Mouse (Mus musculus) intestine, embryonic 16.5 days (tissue): ENCODE results near the gene Ntm. TPM values are rescaled to one million over a fixed set of nuclear protein-coding genes. Genes with fewer than 3 reads are reported as not detected.
A peak's percentile ranks its signal among the peaks of the same experiment; 100 is the strongest.

Experiments
- ATAC-seq: fragments of 200-750 bp; cut with Nextera tagmentation; 2 replicates; pipeline ENCODE4 v1.8.0; 2017; ENCODE audit warnings: moderate TSS enrichment, moderate library complexity
- H3K27ac ChIP-seq: fragments of 300-500 bp; sonication (generic); 2 replicates; pipeline ENCODE4 v1.5.1; 2014; ENCODE audit warnings: mild to moderate bottlenecking, low read length
- H3K27me3 ChIP-seq: fragments of 300-500 bp; sonication (generic); replicated peaks from 2 replicates; pipeline ENCODE4 v1.6.1; 2014; ENCODE audit warnings: low read length, control low read depth, mixed read lengths; ENCODE audit not compliant: control insufficient read depth, insufficient read depth
- H3K36me3 ChIP-seq: fragments of 300-500 bp; sonication (generic); 2 replicates; pipeline ENCODE4 v1.6.1; 2014; ENCODE audit warnings: low read length, control low read depth; ENCODE audit not compliant: control insufficient read depth, insufficient read depth
- H3K4me1 ChIP-seq: fragments of 300-500 bp; sonication (generic); 2 replicates; pipeline ENCODE4 v1.6.1; 2014; ENCODE audit warnings: low read length, control low read depth, mixed read lengths; ENCODE audit not compliant: control insufficient read depth, insufficient read depth
- H3K4me2 ChIP-seq: fragments of 300-500 bp; sonication (generic); 2 replicates; pipeline ENCODE4 v1.6.1; 2014; ENCODE audit warnings: low read depth, low read length, control low read depth
- H3K4me3 ChIP-seq: fragments of 300-500 bp; sonication (generic); 2 replicates; pipeline ENCODE4 v1.5.1; 2014; ENCODE audit warnings: mild to moderate bottlenecking, low read length
- H3K9ac ChIP-seq: fragments of 300-500 bp; sonication (generic); 2 replicates; pipeline ENCODE4 v1.6.1; 2014; ENCODE audit warnings: low read depth, low read length
- H3K9me3 ChIP-seq: fragments of 300-500 bp; sonication (generic); 2 replicates; pipeline ENCODE4 v1.6.1; 2016; ENCODE audit warnings: low read length, control low read depth; ENCODE audit not compliant: control insufficient read depth
- WGBS: fragments of 180-500 bp; shearing (Covaris S2); extraction: QIAGEN DNeasy Blood & Tissue Kit; methylation state at CpG from one replicate; pipeline ENCODE4 v1.1.7; 2014; 5-methylcytosine and 5-hydroxymethylcytosine counted together
- polyA plus RNA-seq: library from polyadenylated mRNA; unstranded; fragments of >200 nt; fragmentation: Nextera tagmentation; extraction: Ambion mirVana; gene quantifications from 2 replicates; pipeline ENCODE4 v1.2.1, GENCODE M21; 2015

Ntm gene
- polyA plus RNA-seq, 1 experiment from 2014 or later = 5.5 TPM

DNA sequence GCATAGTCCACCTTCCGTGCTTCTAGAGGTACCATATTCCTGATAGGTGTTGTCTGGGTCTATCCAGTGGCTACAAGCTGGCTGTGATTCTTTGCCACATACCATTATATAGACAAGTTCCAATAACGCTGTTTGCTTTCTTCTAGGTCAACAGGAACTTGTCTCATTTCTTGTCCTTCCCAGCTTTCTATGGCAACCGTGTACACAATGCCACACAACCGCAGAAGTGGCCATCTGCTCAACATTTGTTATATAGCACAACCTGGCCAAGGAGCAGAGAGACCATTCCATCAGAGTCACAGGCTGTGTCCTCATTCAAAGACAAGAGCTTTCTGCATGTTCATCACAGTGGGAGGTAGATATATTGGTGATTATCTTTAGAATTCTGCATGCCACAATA lies 404.0 kb downstream of the Ntm start:
- ATAC-seq = no peak
- WGBS = 81% methylated on average over 4 of the region's 4 CpGs
- Histone ChIP-seq H3K9me3 (no peaks in the 10 kb centered on the region), H3K36me3 (no peaks in the 10 kb centered on the region), H3K4me1 (no peaks in the 10 kb centered on the region), H3K27me3 (no peaks in the 10 kb centered on the region), H3K27ac (no peak overlapping the region), H3K9ac (no peak overlapping the region), H3K4me3 (no peak overlapping the region), H3K4me2 (no peak overlapping the region)

- H3K4me2 ChIP-seq = no peak overlapping the region
- H3K9ac ChIP-seq = no peak overlapping the region
- no peak for ATAC-seq
- 79% methylated on average over 8 of the region's 8 CpGs for WGBS
- no peaks in the 10 kb centered on the region for H3K27me3 ChIP-seq
- no peak overlapping the region for H3K4me3 ChIP-seq
- H3K27ac ChIP-seq = no peak overlapping the region
- H3K4me1 ChIP-seq = no peaks in the 10 kb centered on the region
- H3K9me3 ChIP-seq = no peaks in the 10 kb centered on the region
- no peaks in the 10 kb centered on the region for H3K36me3 ChIP-seq
Measured at GRCm38 (mm10) chr9:29550582-29550981, 412.4 kb downstream of the Ntm start.

DNA sequence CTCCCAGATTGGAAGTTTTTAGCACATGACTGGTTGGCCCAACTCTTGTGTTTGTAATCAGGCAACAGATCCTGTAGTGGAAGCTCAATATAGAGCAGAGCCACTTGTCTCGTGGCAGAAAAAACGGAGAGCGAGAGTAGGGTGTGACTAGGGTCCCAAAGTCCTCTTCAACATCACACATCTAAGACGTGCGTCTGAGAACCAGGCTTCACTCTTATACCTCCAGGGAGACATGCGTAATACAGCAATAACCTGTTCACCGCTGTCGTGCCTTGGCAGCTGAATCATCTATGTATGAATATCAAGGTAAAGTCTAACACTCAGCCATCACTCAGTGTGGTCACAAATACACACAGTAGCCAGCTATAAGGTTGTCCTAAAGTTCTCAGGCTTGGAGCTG lies 412.8 kb downstream of the Ntm start:
- no peak for ATAC-seq
- 90% methylated on average over 8 of the region's 8 CpGs for WGBS
- H3K9ac ChIP-seq = no peak overlapping the region
- H3K27ac ChIP-seq = no peak overlapping the region
- no peaks in the 10 kb centered on the region for H3K36me3 ChIP-seq
- no peaks in the 10 kb centered on the region for H3K27me3 ChIP-seq
- H3K9me3 ChIP-seq = no peaks in the 10 kb centered on the region
- no peaks in the 10 kb centered on the region for H3K4me1 ChIP-seq
- H3K4me3 ChIP-seq = no peak overlapping the region
- H3K4me2 ChIP-seq = no peak overlapping the region

DNA sequence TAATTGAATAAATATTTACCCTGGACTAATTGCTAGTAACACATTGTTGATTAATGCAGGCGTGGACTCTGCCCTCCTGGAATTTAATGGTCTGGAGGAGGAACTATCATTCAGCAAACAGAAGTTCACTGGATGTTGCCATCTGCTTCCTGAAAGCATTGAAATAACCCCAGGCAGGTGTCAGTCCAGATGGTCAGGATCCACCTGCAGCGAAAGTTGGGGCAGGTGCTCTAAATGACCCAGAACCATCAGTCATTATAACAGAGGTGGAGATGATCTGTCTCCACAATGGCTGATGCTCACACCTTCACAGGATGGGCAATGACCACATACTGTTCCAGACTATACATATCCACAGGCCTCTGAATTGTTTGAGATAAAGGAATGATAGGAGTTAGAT lies 426.5 kb downstream of the Ntm start:
- no peaks in the 10 kb centered on the region for H3K9me3 ChIP-seq
- no peak overlapping the region for H3K9ac ChIP-seq
- H3K36me3 ChIP-seq = no peaks in the 10 kb centered on the region
- H3K27me3 ChIP-seq = no peaks in the 10 kb centered on the region
- no peak overlapping the region for H3K4me3 ChIP-seq
- no peaks in the 10 kb centered on the region for H3K4me1 ChIP-seq
- no peak overlapping the region for H3K4me2 ChIP-seq
- 0 out of 2 replicates have a peak, but pooled peaks have one; percentile 38 for ATAC-seq
- WGBS = 73% methylated on average over 2 of the region's 2 CpGs
- no peak overlapping the region for H3K27ac ChIP-seq

GRCm38 (mm10) chr9:29534773-29535172 lies 428.2 kb downstream of the Ntm start:
- H3K9ac ChIP-seq = no peak overlapping the region
- H3K27me3 ChIP-seq = no peaks in the 10 kb centered on the region
- no peaks in the 10 kb centered on the region for H3K4me1 ChIP-seq
- no peak overlapping the region for H3K27ac ChIP-seq
- no peak for ATAC-seq
- no peak overlapping the region for H3K4me3 ChIP-seq
- H3K4me2 ChIP-seq = no peak overlapping the region
- WGBS = 85% methylated on average over 6 of the region's 6 CpGs
- no peaks in the 10 kb centered on the region for H3K9me3 ChIP-seq
- no peaks in the 10 kb centered on the region for H3K36me3 ChIP-seq

DNA sequence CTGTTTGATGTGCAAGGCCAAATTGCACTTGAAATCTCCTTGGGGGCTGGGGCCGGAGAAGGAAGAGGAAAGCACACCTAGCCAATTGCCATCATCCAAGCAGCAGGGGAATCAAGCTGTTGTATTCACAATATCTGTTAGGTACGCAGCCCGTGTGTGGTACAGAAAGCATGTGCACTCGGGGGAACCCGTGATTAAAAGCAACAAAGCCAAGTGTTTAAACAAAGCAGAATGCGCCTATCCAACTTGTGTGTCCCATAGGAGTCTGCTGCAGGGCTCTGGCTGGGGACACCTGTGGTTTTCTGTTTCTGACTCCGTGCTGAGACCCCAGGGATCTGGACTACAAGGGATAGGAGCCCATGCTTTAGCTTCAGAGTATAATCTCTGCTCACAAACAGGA lies 428.6 kb downstream of the Ntm start:
- WGBS = 63% methylated on average over 7 of the region's 7 CpGs
- Histone ChIP-seq H3K36me3 (no peaks in the 10 kb centered on the region), H3K9me3 (no peaks in the 10 kb centered on the region), H3K27me3 (no peaks in the 10 kb centered on the region), H3K9ac (no peak overlapping the region), H3K4me3 (no peak overlapping the region), H3K4me2 (no peak overlapping the region), H3K27ac (no peak overlapping the region), H3K4me1 (no peaks in the 10 kb centered on the region)
- ATAC-seq = no peak

DNA sequence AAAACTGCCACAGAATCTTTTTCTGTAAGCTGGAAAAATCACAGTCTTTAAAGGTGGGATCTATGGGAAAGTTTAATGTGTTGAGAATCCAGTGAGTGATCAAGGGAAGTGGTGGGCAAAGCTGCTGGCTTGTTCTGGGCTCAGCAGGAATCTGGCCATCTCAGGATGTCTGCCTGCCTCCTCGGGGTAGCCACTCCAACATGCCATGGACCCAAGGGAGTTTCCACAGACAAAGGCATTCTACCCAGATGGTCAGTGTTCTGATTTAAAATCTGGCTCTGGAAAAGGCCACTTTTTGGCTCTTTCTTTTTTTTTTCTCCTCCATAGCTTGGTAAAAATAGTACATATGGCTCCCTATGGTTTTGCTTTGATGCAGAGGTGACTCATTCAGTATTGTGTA lies 429.4 kb downstream of the Ntm start:
- Histone ChIP-seq H3K4me2 (no peak overlapping the region), H3K9me3 (no peaks in the 10 kb centered on the region), H3K4me1 (no peaks in the 10 kb centered on the region), H3K36me3 (no peaks in the 10 kb centered on the region), H3K27ac (no peak overlapping the region), H3K4me3 (no peak overlapping the region), H3K9ac (no peak overlapping the region), H3K27me3 (no peaks in the 10 kb centered on the region)
- ATAC-seq = no peak
- 34% methylated on average over 1 of the region's 1 CpGs for WGBS

DNA sequence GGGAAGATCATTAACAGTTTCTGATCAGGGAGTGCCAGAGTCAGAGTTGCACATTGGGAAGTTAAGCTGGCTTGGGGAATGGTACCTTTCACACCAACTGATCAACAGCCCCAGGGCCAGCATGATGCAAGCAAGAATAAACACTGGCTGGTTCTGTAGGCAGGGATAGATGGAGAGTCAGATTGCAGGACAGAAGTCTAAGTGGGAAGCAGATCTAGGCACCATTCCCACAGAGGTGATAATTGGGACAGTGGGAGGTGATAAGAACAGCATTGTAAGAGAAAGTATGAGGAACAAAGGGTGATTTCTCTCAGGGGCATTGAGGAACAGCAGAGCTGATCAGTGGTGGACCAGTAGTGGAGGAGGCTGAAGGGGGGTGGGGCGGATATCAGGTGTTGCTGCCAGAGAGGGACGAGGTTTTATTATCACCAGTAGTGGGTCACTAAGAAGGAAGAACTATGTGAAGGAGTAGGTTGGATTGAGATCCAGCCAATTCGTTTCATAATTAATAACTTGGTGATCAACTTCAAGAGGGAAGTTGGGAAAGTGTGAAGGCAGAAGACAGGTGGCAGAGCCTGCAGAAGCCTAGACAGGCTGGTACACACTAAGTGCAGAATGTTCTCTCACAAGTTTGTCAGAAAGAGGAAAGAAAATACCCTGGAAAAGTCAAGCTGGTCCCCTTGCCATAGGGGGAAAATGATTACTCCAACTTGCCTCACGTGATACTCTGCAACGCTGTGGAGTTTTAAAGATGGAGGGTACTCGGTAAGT lies 431.6 kb downstream of the Ntm start:
- 75% methylated on average over 6 of the region's 6 CpGs for WGBS
- H3K27me3 ChIP-seq = no peaks in the 10 kb centered on the region
- no peaks in the 10 kb centered on the region for H3K9me3 ChIP-seq
- no peaks in the 10 kb centered on the region for H3K36me3 ChIP-seq
- H3K4me3 ChIP-seq = no peak overlapping the region
- H3K4me2 ChIP-seq = no peak overlapping the region
- H3K27ac ChIP-seq = no peak overlapping the region
- H3K4me1 ChIP-seq = no peaks in the 10 kb centered on the region
- no peak overlapping the region for H3K9ac ChIP-seq
- no peak for ATAC-seq

- WGBS = 64% methylated on average over 1 of the region's 1 CpGs
- H3K4me2 ChIP-seq = no peak overlapping the region
- no peak overlapping the region for H3K9ac ChIP-seq
- H3K4me1 ChIP-seq = no peaks in the 10 kb centered on the region
- ATAC-seq = no peak
- no peaks in the 10 kb centered on the region for H3K27me3 ChIP-seq
- no peaks in the 10 kb centered on the region for H3K36me3 ChIP-seq
- no peak overlapping the region for H3K27ac ChIP-seq
- H3K9me3 ChIP-seq = no peaks in the 10 kb centered on the region
- no peak overlapping the region for H3K4me3 ChIP-seq
Measured at GRCm38 (mm10) chr9:29524109-29524508, 438.8 kb downstream of the Ntm start.

DNA sequence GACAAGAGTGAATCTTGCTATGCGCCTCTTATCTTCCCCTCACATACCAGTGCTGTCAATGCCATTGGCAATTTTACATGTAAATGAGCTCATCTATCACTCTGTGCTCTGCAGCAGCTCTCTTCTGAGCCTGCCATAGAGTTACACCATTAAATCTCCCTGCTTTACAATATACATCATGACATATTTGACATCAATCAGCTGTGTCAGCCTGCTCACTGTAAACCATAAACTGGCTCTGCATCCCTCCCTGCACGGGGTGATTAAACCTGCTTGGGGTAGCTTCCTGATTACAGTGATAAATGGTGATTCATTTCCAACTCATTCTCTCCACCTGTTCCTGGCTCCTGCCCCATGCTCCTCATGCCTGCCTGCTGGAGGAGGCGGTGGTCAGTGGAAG lies 439.7 kb downstream of the Ntm start:
- Histone ChIP-seq H3K9ac (no peak overlapping the region), H3K4me3 (no peak overlapping the region), H3K36me3 (no peaks in the 10 kb centered on the region), H3K4me2 (no peak overlapping the region), H3K9me3 (no peaks in the 10 kb centered on the region), H3K4me1 (no peaks in the 10 kb centered on the region), H3K27ac (no peak overlapping the region), H3K27me3 (no peaks in the 10 kb centered on the region)
- WGBS = 52% methylated on average over 3 of the region's 3 CpGs
- no peak for ATAC-seq
